Mouse (Mus musculus) MN1 (cell line): ENCODE data around the gene Tnmd.

ENCODE experiments used
- DNase-seq: peaks from one replicate; pipeline ENCODE4 v3.0.0-alpha.2; 2016; ENCODE audit warnings: low spot score

Tnmd gene

DNA sequence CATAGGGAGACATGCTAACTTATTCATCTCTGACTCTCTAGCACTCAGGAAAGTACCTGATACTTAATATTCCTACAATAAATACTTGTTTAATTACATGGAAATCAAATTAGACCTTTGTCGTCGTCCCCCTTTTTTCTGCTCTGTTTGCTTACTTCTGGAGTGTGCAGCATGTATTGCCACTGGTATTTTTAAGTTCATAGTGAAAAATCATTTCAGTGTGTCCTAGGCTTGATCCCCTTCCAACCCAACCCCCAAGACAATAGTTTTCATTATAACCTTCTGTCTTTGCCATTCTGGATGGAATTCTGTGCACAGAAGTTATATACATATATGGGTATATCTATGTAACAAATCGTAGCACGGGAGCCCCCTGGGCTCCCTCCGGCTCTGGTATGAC lies at the start of gene Tnmd:
Gene Tnmd, plus strand, starts transcription at position 301 of the 400 bp plus-strand sequence.
- no peak for DNase-seq

DNA sequence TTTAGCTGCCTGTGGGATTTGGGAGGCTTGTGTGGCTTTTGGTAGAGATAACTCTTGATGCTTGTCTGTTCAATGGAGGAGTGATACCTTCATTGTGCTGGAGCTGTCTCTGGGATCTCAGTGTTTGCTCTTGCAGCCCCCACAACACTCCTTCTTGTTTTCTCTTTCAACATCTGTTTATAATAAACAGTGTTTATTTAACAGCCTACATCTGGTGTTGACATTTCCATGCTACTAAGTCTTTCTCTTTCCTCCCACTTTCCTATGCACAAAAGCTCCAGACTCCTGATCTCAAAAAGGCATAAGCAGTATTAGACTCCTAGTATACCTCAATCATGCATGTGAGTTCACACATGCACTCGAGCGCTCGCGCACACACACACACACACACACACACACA lies 2.9 kb downstream of the Tnmd start:
- DNase-seq = no peak

DNA sequence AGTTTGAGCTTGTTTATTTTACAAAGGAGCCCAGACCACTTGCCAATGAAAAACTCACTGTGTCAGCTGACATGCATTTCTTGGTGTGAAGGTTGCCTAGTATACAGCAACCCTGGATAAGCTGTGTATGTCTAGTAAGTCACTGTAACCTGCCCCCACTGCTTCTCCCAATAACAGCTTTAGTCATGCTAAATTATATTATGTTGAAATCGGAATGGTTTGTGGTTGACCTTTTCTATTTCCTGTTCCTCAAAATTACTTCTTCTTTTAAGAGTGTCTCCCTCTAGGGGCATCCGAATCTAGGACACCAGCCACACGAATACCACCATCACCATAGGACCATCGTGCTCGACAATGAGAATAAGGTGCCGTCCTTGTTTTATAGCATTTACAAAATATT lies 19.0 kb downstream of the Tnmd start:
- no peak for DNase-seq

DNA sequence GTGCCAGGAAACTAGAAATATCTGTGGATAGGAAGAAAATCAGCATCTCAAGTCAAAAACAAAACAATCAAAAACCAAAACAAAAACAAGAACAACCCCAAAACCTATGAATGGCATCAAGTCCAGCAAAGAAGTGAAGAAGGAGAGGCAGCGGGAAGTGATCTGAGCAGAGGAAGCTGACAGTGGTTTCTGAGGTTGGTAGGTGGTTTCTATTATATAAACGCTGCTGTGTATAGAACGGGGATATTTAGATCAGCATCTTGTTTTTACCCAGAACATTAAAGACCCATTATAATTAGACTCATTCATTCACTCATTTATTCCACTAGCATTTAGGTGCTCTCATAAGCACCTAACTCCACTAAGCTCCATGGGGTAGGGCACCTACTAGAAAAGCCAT lies 36.5 kb downstream of the Tnmd start:
- DNase-seq = no peak

DNA sequence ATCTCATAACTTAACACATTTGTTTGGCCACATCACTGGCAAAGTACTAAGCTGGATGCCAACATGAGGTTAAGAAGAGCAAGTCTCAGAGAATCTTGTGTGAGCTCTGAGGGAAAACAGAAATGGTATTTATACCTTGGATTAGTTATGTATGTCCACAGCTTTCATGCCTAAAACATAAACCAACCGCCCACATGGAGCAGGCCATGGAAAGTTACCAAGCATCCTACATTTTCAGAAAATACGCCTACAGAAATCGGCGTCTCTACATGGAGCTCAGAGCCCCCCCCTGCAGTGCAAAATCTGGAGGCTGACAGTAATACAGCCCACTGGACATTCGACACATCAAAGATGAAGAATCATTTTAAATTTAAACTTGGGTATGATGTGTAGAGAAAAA lies 37.3 kb downstream of the Tnmd start:
- no peak for DNase-seq

DNA sequence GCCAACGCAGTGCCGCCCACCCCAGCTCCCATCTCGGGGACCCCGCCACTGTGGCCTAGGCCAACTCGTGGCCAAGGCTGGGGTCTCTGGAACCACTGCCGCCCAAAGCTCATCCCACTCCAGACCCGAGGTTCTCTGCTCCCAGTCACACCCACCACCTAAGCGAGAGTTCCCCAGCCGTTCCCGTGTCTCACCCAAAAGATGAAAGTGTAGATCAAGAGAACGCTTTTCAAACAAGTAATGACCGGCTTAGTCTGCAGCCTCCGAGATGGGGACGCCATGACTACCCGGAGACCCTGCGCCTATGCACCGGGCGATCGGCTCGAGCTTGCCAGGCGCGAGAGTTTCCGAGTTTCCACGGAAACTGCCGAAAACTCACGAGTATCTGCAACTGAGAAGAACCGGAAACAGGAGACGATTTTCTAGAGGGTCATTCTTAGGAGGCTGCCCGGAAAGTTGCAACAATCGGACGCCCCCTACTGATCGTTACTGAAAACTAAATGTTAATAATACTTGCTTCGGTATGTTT lies 47.3 kb downstream of the Tnmd start, which contains the start of gene Tspan6:
Gene Tspan6, minus strand, starts transcription at position 416 of the 529 bp plus-strand sequence.
- no peak for DNase-seq

GRCm38 (mm10) chrX:133908261-133908660 lies 57.5 kb downstream of the Tnmd start, which contains the start of gene Srpx2:
TSS of gene Srpx2 (plus strand) at chrX:133908426.
- DNase-seq = no peak

- DNase-seq = no peak
Measured at GRCm38 (mm10) chrX:133911397-133912103, 60.8 kb downstream of the Tnmd start.

DNA sequence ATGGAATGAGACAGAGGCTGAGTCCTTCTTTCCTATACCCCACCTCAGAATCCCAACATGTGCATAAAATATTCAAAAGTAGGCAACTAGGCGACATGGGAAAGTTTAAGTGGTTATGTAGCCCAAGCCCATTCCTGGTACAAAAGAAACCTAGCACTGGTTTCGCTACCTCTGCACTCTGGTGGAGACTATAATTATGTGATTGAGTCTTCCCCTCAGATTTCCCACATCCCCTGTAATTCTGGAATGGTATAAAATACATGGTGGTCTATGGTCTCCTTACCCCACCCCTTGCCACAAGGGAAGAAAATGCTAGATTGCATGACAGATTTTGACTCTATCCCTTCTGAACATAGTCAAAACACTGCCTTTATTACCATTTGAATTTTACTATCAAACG lies 62.2 kb downstream of the Tnmd start:
- no peak for DNase-seq

DNA sequence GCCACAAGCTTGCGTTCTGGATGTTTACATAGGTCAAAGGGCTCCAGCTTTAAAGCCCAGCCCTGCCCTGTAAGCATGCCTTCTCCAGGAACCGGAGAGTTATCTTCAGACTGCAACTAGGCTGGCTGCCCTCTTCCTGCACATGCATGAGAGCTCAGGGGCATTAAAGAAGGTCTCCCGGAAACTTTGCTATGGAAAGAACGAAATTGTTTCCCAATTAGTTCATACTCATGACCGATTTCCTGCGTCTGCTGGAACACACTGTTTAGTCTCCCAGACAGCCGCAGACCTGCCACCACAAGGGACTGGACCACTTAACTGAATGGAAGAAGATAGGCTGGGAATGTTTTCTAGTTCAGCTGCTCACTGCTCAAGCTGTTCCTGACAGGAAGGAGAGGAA lies 63.4 kb downstream of the Tnmd start:
- no peak for DNase-seq
